Mouse (Mus musculus): ENCODE data around the gene D5Ertd579e.

- TF ChIP-seq POLR2A (IDR thresholded peaks at IDR 0.05; ENCODE audit: borderline replicate concordance, low read depth, low read length), result no peak
- TF ChIP-seq CTCF (IDR thresholded peaks at IDR 0.05; ENCODE audit: low read depth, low read length), result 0 out of 2 replicates have a peak, but pooled peaks have one; percentile 8
Measured at GRCm38 (mm10) chr5:36595115-36595514, 100.7 kb downstream of the D5Ertd579e start.
